Mouse (Mus musculus) E14TG2a.4 (cell line): ENCODE data around the gene Gm1123.

ENCODE experiments used
- CTCF ChIP-seq: conservative IDR thresholded peaks from 2 replicates; pipeline ENCODE4 v1.5.1; 2014; ENCODE audit warnings: low read length
- NANOG ChIP-seq: IDR thresholded peaks from 2 replicates; pipeline ENCODE4 v1.6.1; 2014; ENCODE audit warnings: borderline replicate concordance, low read length, mixed read lengths
- POU5F1 ChIP-seq: IDR thresholded peaks from 2 replicates; pipeline ENCODE4 v1.6.1; 2014; ENCODE audit warnings: low read length, borderline replicate concordance

- TF ChIP-seq CTCF (no peak), NANOG (no peak), POU5F1 (no peak)
Measured at GRCm38 (mm10) chr9:99048724-99049250, 13.3 kb upstream of the Gm1123 start.
